Mouse (Mus musculus) stomach, embryonic 16.5 days (tissue): ENCODE measurements around the gene Shc2. TPM values are rescaled to one million over a fixed set of nuclear protein-coding genes. Genes with fewer than 3 reads are reported as not detected.

Experiments
- ATAC-seq: fragments of 200-750 bp; cut with Nextera tagmentation; 2 replicates; pipeline ENCODE4 v1.8.0; 2017; ENCODE audit warnings: moderate number of reproducible peaks, moderate TSS enrichment; ENCODE audit not compliant: insufficient read depth, low FRiP score
- H3K27ac ChIP-seq: fragments of 300-500 bp; sonication (generic); 2 replicates; pipeline ENCODE4 v1.5.1; 2014; ENCODE audit warnings: low read length
- H3K27me3 ChIP-seq: fragments of 300-500 bp; sonication (generic); 2 replicates; pipeline ENCODE4 v1.6.1; 2014; ENCODE audit warnings: low read length, control low read depth, mixed read lengths; ENCODE audit not compliant: control insufficient read depth, insufficient read depth
- H3K36me3 ChIP-seq: fragments of 300-500 bp; sonication (generic); 2 replicates; pipeline ENCODE4 v1.6.1; 2014; ENCODE audit warnings: low read length; ENCODE audit not compliant: control insufficient read depth, insufficient read depth
- H3K4me1 ChIP-seq: fragments of 300-500 bp; sonication (generic); 2 replicates; pipeline ENCODE4 v1.6.1; 2014; ENCODE audit warnings: low read length, control low read depth, mixed read lengths; ENCODE audit not compliant: control insufficient read depth, insufficient read depth
- H3K4me2 ChIP-seq: fragments of 300-500 bp; sonication (generic); 2 replicates; pipeline ENCODE4 v1.6.1; 2014; ENCODE audit warnings: low read depth, low read length, mixed read lengths
- H3K4me3 ChIP-seq: fragments of 300-500 bp; sonication (generic); replicated peaks from 2 replicates; pipeline ENCODE4 v1.5.1; 2014; ENCODE audit warnings: mild to moderate bottlenecking, low read length
- H3K9ac ChIP-seq: fragments of 300-500 bp; sonication (generic); 2 replicates; pipeline ENCODE4 v1.6.1; 2014; ENCODE audit warnings: low read length
- H3K9me3 ChIP-seq: fragments of 300-500 bp; sonication (generic); replicated peaks from 2 replicates; pipeline ENCODE4 v1.6.1; 2016; ENCODE audit warnings: low read length, control low read depth; ENCODE audit not compliant: control insufficient read depth
- WGBS: fragments of 180-500 bp; shearing (Covaris S2); extraction: QIAGEN DNeasy Blood & Tissue Kit; methylation state at CpG from one replicate; pipeline ENCODE4 v1.1.7; 2014; 5-methylcytosine and 5-hydroxymethylcytosine counted together
- polyA plus RNA-seq: library from polyadenylated mRNA; unstranded; fragments of >200 nt; fragmentation: Nextera tagmentation; extraction: Ambion mirVana; gene quantifications from 2 replicates; pipeline ENCODE4 v1.2.1, GENCODE M21; 2015

Shc2 gene
- polyA plus RNA-seq, 1 experiment from 2014 or later, result 3.0 TPM

DNA sequence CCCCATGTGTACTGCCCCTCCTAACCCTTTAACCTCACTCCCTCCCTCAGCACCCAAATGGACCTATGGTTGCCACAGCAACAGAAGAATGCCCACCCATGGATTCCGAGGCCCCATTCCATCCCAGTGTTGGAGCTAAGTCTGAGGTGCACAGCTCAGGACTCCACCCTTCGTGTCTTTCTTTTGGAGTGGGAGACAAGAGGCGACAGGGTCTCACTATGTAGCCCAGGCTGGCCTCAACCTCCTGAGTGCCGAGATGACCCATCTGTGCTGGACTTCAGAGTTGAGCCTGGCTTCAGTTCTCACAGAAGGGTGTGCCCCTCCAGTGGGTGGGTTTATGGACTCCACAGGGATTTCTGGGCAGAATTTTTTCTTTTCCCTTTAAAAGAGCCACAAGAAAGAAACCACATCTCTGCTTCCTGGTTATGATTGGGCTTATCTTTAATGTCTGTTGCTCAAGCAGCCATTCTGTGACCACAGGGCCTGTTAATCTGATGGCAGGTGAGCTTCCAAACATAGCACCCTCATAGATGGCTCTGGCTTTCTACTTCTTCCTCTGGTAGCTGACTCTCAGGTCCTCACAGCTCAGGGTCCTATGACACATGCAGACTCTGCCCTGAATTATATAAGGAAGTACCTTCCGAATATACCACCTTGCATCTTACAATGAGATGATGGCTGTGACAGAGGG is 50.5 kb downstream of the Shc2 start, which contains the start of gene Theg:
Theg (minus strand) TSS at position 271 of the 691 bp plus-strand sequence.
- H3K4me2 ChIP-seq, result no peak within 1 kb of the TSS
- no peaks in the 10 kb centered on the region for H3K27me3 ChIP-seq
- H3K9ac ChIP-seq, result no peak within 1 kb of the TSS
- H3K4me3 ChIP-seq, result no peak within 1 kb of the TSS
- no peaks in the 10 kb centered on the region for H3K9me3 ChIP-seq
- no peak within 1 kb of the TSS for H3K27ac ChIP-seq
- no peaks in the 10 kb centered on the region for H3K36me3 ChIP-seq
- no peaks in the 10 kb centered on the region for H3K4me1 ChIP-seq
- no peak for ATAC-seq
- WGBS, result 81% methylated on average over 5 of the region's 5 CpGs

- Histone ChIP-seq H3K4me2 (no peak overlapping the region), H3K9ac (no peak overlapping the region), H3K4me3 (no peak overlapping the region), H3K27me3 (no peaks in the 10 kb centered on the region), H3K27ac (no peak overlapping the region), H3K4me1 (no peaks in the 10 kb centered on the region), H3K9me3 (no peaks in the 10 kb centered on the region), H3K36me3 (no peaks in the 10 kb centered on the region)
- no peak for ATAC-seq
- WGBS, result 73% methylated on average over 8 of the region's 8 CpGs
Observed at GRCm38 (mm10) chr10:79586243-79586642, 51.5 kb downstream of the Shc2 start.

GRCm38 (mm10) chr10:79585723-79586122 is 52.0 kb downstream of the Shc2 start:
- 94% methylated on average over 5 of the region's 5 CpGs for WGBS
- Histone ChIP-seq H3K27ac (no peak overlapping the region), H3K36me3 (no peaks in the 10 kb centered on the region), H3K4me1 (no peaks in the 10 kb centered on the region), H3K4me2 (no peak overlapping the region), H3K9ac (no peak overlapping the region), H3K27me3 (no peaks in the 10 kb centered on the region), H3K4me3 (no peak overlapping the region), H3K9me3 (no peaks in the 10 kb centered on the region)
- no peak for ATAC-seq

DNA sequence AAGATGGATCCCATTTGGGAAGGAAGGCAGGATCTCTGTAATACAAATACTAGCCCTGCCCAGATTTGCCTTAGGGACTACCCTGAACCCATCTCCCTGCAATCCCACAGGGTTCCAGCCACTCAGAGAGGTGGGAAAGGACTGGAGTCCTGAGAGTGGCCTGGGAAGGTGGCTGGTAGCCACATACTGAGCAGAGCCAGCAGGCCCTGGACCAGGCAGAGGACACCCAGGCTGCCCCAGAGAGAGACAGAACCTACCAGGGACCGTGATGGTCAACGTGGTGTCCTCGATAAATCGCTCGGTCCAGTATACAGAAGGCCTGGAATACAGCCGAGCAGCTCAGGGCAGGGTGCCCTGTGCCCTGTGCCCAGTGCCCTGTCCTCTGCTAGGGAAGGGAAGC is 52.6 kb downstream of the Shc2 start:
- Histone ChIP-seq H3K27me3 (no peaks in the 10 kb centered on the region), H3K9ac (no peak overlapping the region), H3K4me2 (no peak overlapping the region), H3K27ac (no peak overlapping the region), H3K4me1 (no peaks in the 10 kb centered on the region), H3K9me3 (no peaks in the 10 kb centered on the region), H3K4me3 (no peak overlapping the region), H3K36me3 (no peaks in the 10 kb centered on the region)
- 85% methylated on average over 6 of the region's 6 CpGs for WGBS
- no peak for ATAC-seq

- Histone ChIP-seq H3K4me3 (no peak overlapping the region), H3K36me3 (no peaks in the 10 kb centered on the region), H3K27me3 (no peaks in the 10 kb centered on the region), H3K4me1 (no peaks in the 10 kb centered on the region), H3K9ac (no peak overlapping the region), H3K27ac (no peak overlapping the region), H3K9me3 (no peaks in the 10 kb centered on the region), H3K4me2 (no peak overlapping the region)
- ATAC-seq, result no peak
- WGBS, result 74% methylated on average over 9 of the region's 9 CpGs
Observed at GRCm38 (mm10) chr10:79584426-79584825, 53.3 kb downstream of the Shc2 start.

GRCm38 (mm10) chr10:79584021-79584420 is 53.7 kb downstream of the Shc2 start:
- Histone ChIP-seq H3K9ac (no peak overlapping the region), H3K27me3 (no peaks in the 10 kb centered on the region), H3K27ac (no peak overlapping the region), H3K4me3 (no peak overlapping the region), H3K4me2 (no peak overlapping the region), H3K4me1 (no peaks in the 10 kb centered on the region), H3K9me3 (no peaks in the 10 kb centered on the region), H3K36me3 (no peaks in the 10 kb centered on the region)
- 40% methylated on average over 7 of the region's 7 CpGs for WGBS
- no peak for ATAC-seq

GRCm38 (mm10) chr10:79581501-79581900 is 56.2 kb downstream of the Shc2 start:
- H3K4me1 ChIP-seq, result no peaks in the 10 kb centered on the region
- WGBS, result 80% methylated on average over 8 of the region's 8 CpGs
- H3K4me3 ChIP-seq, result no peak overlapping the region
- H3K9ac ChIP-seq, result no peak overlapping the region
- no peaks in the 10 kb centered on the region; the same call in 1 of the 2 replicates for H3K9me3 ChIP-seq
- no peak overlapping the region for H3K27ac ChIP-seq
- no peak for ATAC-seq
- H3K4me2 ChIP-seq, result no peak overlapping the region
- no peaks in the 10 kb centered on the region for H3K27me3 ChIP-seq
- no peaks in the 10 kb centered on the region for H3K36me3 ChIP-seq

DNA sequence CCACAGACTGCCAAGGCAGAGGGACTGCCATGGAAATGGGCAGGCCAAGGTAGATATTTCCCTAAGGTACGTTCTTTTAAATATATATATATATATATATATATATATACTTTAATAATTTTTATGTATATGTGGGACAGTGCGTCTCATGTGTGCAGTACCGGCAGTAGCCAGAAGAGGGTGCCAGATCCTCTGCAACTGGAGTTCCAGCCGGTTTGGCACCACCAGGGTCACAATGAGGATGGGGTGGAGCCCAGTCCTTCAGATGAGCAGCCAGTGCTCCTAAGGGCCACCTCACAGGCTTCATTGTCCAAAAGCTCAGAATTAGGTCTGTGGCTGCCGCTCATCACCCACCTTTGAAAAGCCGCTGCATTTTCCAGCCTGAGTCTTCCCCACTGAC is 56.9 kb downstream of the Shc2 start:
- H3K4me1 ChIP-seq, result no peaks in the 10 kb centered on the region
- no peaks in the 10 kb centered on the region for H3K36me3 ChIP-seq
- WGBS, result 41% methylated on average over 6 of the region's 6 CpGs
- H3K4me2 ChIP-seq, result no peak overlapping the region
- H3K27me3 ChIP-seq, result no peaks in the 10 kb centered on the region
- no peak overlapping the region for H3K4me3 ChIP-seq
- no peak overlapping the region for H3K27ac ChIP-seq
- no peaks in the 10 kb centered on the region; the same call in 1 of the 2 replicates for H3K9me3 ChIP-seq
- no peak for ATAC-seq
- no peak overlapping the region for H3K9ac ChIP-seq

DNA sequence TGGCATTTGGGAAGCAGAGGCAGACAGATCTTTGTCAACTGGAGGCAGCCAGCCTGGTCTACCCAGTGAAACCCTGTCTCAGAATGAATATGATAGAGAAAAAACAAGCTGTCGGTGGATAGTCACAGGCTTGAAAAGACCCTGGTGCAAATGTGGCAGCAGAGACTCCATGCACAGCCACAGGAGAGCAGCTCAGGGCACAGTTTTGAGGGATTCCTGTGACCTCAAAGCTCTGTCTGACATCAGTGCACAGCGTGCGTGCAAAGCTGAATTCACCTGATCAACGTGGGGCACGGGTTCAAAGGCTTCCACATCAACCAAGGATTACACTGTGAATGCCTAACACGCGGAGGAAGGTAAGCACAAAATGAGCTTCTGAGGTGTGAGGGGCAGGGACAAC is 57.4 kb downstream of the Shc2 start:
- WGBS, result 69% methylated on average over 7 of the region's 7 CpGs
- H3K36me3 ChIP-seq, result no peaks in the 10 kb centered on the region
- no peak for ATAC-seq
- H3K4me3 ChIP-seq, result no peak overlapping the region
- no peaks in the 10 kb centered on the region for H3K4me1 ChIP-seq
- H3K27me3 ChIP-seq, result no peaks in the 10 kb centered on the region
- H3K27ac ChIP-seq, result no peak overlapping the region
- H3K9me3 ChIP-seq, result no peaks in the 10 kb centered on the region; the same call in 1 of the 2 replicates
- H3K9ac ChIP-seq, result no peak overlapping the region
- H3K4me2 ChIP-seq, result no peak overlapping the region
